Comparison of ENCODE assay signal across 25 mouse cellular contexts in genomic region chr5:20704886-20705285, GRCm38 (mm10).
"Had no signal": no experiment of that assay in that cellular context is flagged by ENCODE, and none has a peak within 500 bp of the region (broad histone marks: within the 10 kb centered on the region; RNA-seq: fewer than 3 reads in every experiment).

No protein-coding gene starts in this region.

- H3K36me3 ChIP-seq: hindbrain, embryonic 15.5 days; intestine, embryonic 15.5 days; limb, embryonic 10.5 days; limb, embryonic 12.5 days; liver, embryonic 13.5 days; liver, embryonic 15.5 days had no signal

- H3K9me3 ChIP-seq: hindbrain, embryonic 13.5 days; hindbrain, embryonic 15.5 days; intestine, embryonic 15.5 days; limb, embryonic 10.5 days; limb, embryonic 12.5 days; liver, embryonic 13.5 days; liver, embryonic 15.5 days had no signal

- H3K9ac ChIP-seq: hindbrain, embryonic 13.5 days; hindbrain, embryonic 15.5 days; intestine, embryonic 15.5 days; limb, embryonic 12.5 days; liver, embryonic 13.5 days; liver, embryonic 15.5 days; liver, postnatal 0 days had no signal

- H3K4me3 ChIP-seq: gastrocnemius, adult 2 months; heart, adult 2 months; hindbrain, embryonic 13.5 days; hindbrain, embryonic 15.5 days; intestine, embryonic 15.5 days; layer of hippocampus, adult 2 months; left cerebral cortex, adult 2 months; limb, embryonic 10.5 days; limb, embryonic 12.5 days; liver, embryonic 13.5 days; liver, embryonic 15.5 days had no signal

- DNase-seq: gastrocnemius, adult 2 months; gastrocnemius, postnatal 10 days; gastrocnemius, postnatal 25 days; heart, adult 2 months; heart, postnatal 10 days; heart, postnatal 4 days; kidney, adult 18-20 months; kidney, adult 8-10 months; kidney, postnatal 10 days; kidney, postnatal 25 days; kidney, postnatal 4 days; liver; liver, embryonic 13.5 days; liver, postnatal 0 days had no signal

- H3K4me2 ChIP-seq: heart, embryonic 11.5 days; hindbrain, embryonic 13.5 days; hindbrain, embryonic 15.5 days; intestine, embryonic 15.5 days; limb, embryonic 12.5 days; liver, embryonic 11.5 days; liver, embryonic 13.5 days; liver, embryonic 15.5 days had no signal

- H3K4me1 ChIP-seq: liver, embryonic 15.5 days had no signal

- H3K27ac ChIP-seq: gastrocnemius, adult 2 months; heart, adult 2 months; hindbrain, embryonic 13.5 days; hindbrain, embryonic 15.5 days; hindbrain, postnatal 0 days; intestine, embryonic 15.5 days; layer of hippocampus, adult 2 months; left cerebral cortex, adult 2 months; limb, embryonic 10.5 days; limb, embryonic 12.5 days; liver, embryonic 13.5 days; liver, embryonic 15.5 days had no signal

- H3K27me3 ChIP-seq: hindbrain, embryonic 13.5 days; hindbrain, embryonic 15.5 days; intestine, embryonic 15.5 days; limb, embryonic 12.5 days had no signal
